Mouse (Mus musculus) stomach, embryonic 14.5 days (tissue): Measurements from ENCODE around the gene Cenpe. TPM values are rescaled to one million over a fixed set of nuclear protein-coding genes. Genes with fewer than 3 reads are reported as not detected.
"Not testable (repeated sequence)": the region's sequence is repeated elsewhere in the genome, so short reads cannot be mapped to it uniquely, and the experiment has no call there.

Source experiments
- ATAC-seq: fragments of 200-750 bp; cut with Nextera tagmentation; 2 replicates; pipeline ENCODE4 v1.8.0; 2017; ENCODE audit warnings: low read depth, moderate TSS enrichment; ENCODE audit not compliant: insufficient number of reproducible peaks, insufficient read depth, low FRiP score
- H3K27ac ChIP-seq: fragments of 300-500 bp; sonication (generic); 2 replicates; pipeline ENCODE4 v1.5.1; 2014; ENCODE audit warnings: mild to moderate bottlenecking, low read length, moderate library complexity, mixed read lengths
- H3K27me3 ChIP-seq: fragments of 300-500 bp; sonication (generic); 2 replicates; pipeline ENCODE4 v1.6.1; 2014; ENCODE audit warnings: low read length, control low read depth, mixed read lengths; ENCODE audit not compliant: control insufficient read depth, insufficient read depth
- H3K36me3 ChIP-seq: fragments of 300-500 bp; sonication (generic); 2 replicates; pipeline ENCODE4 v1.6.1; 2014; ENCODE audit warnings: mild to moderate bottlenecking, control low read depth, low read length, moderate library complexity, mixed read lengths; ENCODE audit not compliant: control insufficient read depth, insufficient read depth
- H3K4me1 ChIP-seq: fragments of 300-500 bp; sonication (generic); 2 replicates; pipeline ENCODE4 v1.6.1; 2014; ENCODE audit warnings: low read length, control low read depth, mixed read lengths; ENCODE audit not compliant: control insufficient read depth, insufficient read depth
- H3K4me2 ChIP-seq: fragments of 300-500 bp; sonication (generic); replicated peaks from 2 replicates; pipeline ENCODE4 v1.6.1; 2014; ENCODE audit warnings: low read depth, low read length, control low read depth
- H3K4me3 ChIP-seq: fragments of 300-500 bp; sonication (generic); 2 replicates; pipeline ENCODE4 v1.5.1; 2014; ENCODE audit warnings: low read depth, low read length, control low read depth
- H3K9ac ChIP-seq: fragments of 300-500 bp; sonication (generic); replicated peaks from 2 replicates; pipeline ENCODE4 v1.6.1; 2014; ENCODE audit warnings: low read depth, mild to moderate bottlenecking, control low read depth, low read length, moderate library complexity, mixed read lengths
- H3K9me3 ChIP-seq: fragments of 300-500 bp; sonication (generic); 2 replicates; pipeline ENCODE4 v1.6.1; 2016; ENCODE audit warnings: low read depth, low read length, control low read depth; ENCODE audit not compliant: control insufficient read depth
- WGBS: fragments of 180-500 bp; shearing (Covaris S2); extraction: QIAGEN DNeasy Blood & Tissue Kit; methylation state at CpG from one replicate; pipeline ENCODE4 v1.1.7; 2014; 5-methylcytosine and 5-hydroxymethylcytosine counted together
- polyA plus RNA-seq: library from polyadenylated mRNA; unstranded; fragments of >200 nt; fragmentation: Nextera tagmentation; extraction: Ambion mirVana; gene quantifications from 2 replicates; pipeline ENCODE4 v1.2.1, GENCODE M21; 2014

The Cenpe gene
- 33.1 and 34.1 TPM in 2 replicates for polyA plus RNA-seq

- peak; percentile 93 for ATAC-seq
- no peaks in the 10 kb centered on the region for H3K9me3 ChIP-seq
- WGBS: 2% methylated on average over 29 of the region's 29 CpGs
- peak within 1 kb of the TSS; percentile 74 for H3K4me2 ChIP-seq
- H3K27me3 ChIP-seq: no peaks in the 10 kb centered on the region
- peaks cover 6% of the 10 kb centered on the region; the same call in 1 of the 2 replicates for H3K4me1 ChIP-seq
- peak within 1 kb of the TSS; percentile 80 for H3K4me3 ChIP-seq
- peak within 1 kb of the TSS; percentile 80 for H3K27ac ChIP-seq
- H3K36me3 ChIP-seq: peaks cover 15% of the 10 kb centered on the region
- peak within 1 kb of the TSS; percentile 66 for H3K9ac ChIP-seq
These were observed at the start of gene Cenpe for GRCm38 (mm10) chr3:135211805-135212657. TSS of gene Cenpe (plus strand) at chr3:135212537.

- no peaks in the 10 kb centered on the region for H3K27me3 ChIP-seq
- no peaks in the 10 kb centered on the region for H3K36me3 ChIP-seq
- H3K9me3 ChIP-seq: no peaks in the 10 kb centered on the region
- no peak overlapping the region for H3K4me2 ChIP-seq
- no peak overlapping the region for H3K9ac ChIP-seq
- H3K4me1 ChIP-seq: no peaks in the 10 kb centered on the region
- no peak overlapping the region for H3K4me3 ChIP-seq
- no peak overlapping the region for H3K27ac ChIP-seq
- no peak for ATAC-seq
- WGBS: 60% methylated on average over 3 of the region's 3 CpGs
These were observed 40.4 kb upstream of the Cenpe start for GRCm38 (mm10) chr3:135171898-135172446.

- H3K4me2 ChIP-seq: no peak overlapping the region
- H3K4me1 ChIP-seq: no peaks in the 10 kb centered on the region
- WGBS: 78% methylated on average over 6 of the region's 6 CpGs
- H3K9ac ChIP-seq: no peak overlapping the region
- H3K9me3 ChIP-seq: no peaks in the 10 kb centered on the region
- no peak overlapping the region for H3K27ac ChIP-seq
- no peaks in the 10 kb centered on the region for H3K36me3 ChIP-seq
- no peaks in the 10 kb centered on the region for H3K27me3 ChIP-seq
- no peak overlapping the region for H3K4me3 ChIP-seq
- no peak for ATAC-seq
These were observed 20.5 kb upstream of the Cenpe start for GRCm38 (mm10) chr3:135191861-135192260.

GRCm38 (mm10) chr3:135198051-135198450 is 14.3 kb upstream of the Cenpe start:
- H3K4me2 ChIP-seq, H3K9ac ChIP-seq, H3K9me3 ChIP-seq, ATAC-seq, H3K27me3 ChIP-seq, H3K27ac ChIP-seq, H3K4me1 ChIP-seq, H3K36me3 ChIP-seq, H3K4me3 ChIP-seq: not testable (repeated sequence)
- WGBS: 91% methylated on average over 2 of the region's 2 CpGs

- Histone ChIP-seq H3K4me1 (no peaks in the 10 kb centered on the region), H3K36me3 (no peaks in the 10 kb centered on the region), H3K27ac (no peak overlapping the region), H3K4me3 (no peak overlapping the region), H3K27me3 (no peaks in the 10 kb centered on the region), H3K4me2 (no peak overlapping the region), H3K9ac (no peak overlapping the region), H3K9me3 (no peaks in the 10 kb centered on the region)
- 85% methylated on average over 17 of the region's 17 CpGs for WGBS
- ATAC-seq: no peak
These were observed 11.7 kb upstream of the Cenpe start for GRCm38 (mm10) chr3:135200409-135201303.

- H3K4me3 ChIP-seq: no peak overlapping the region
- no peaks in the 10 kb centered on the region for H3K27me3 ChIP-seq
- H3K36me3 ChIP-seq: no peaks in the 10 kb centered on the region
- no peak overlapping the region for H3K9ac ChIP-seq
- no peak overlapping the region for H3K27ac ChIP-seq
- 40% methylated on average over 4 of the region's 4 CpGs for WGBS
- H3K4me1 ChIP-seq: no peaks in the 10 kb centered on the region
- H3K4me2 ChIP-seq: no peak overlapping the region
- ATAC-seq: no peak
- no peaks in the 10 kb centered on the region for H3K9me3 ChIP-seq
These were observed 5.7 kb upstream of the Cenpe start for GRCm38 (mm10) chr3:135206621-135207020.

- H3K4me1 ChIP-seq: peaks cover 6% of the 10 kb centered on the region; the same call in 1 of the 2 replicates
- H3K27me3 ChIP-seq: no peaks in the 10 kb centered on the region
- H3K4me2 ChIP-seq: peak overlapping the region; percentile 61
- WGBS: under 1% methylated on average over 26 of the region's 26 CpGs
- peaks cover 20% of the 10 kb centered on the region for H3K36me3 ChIP-seq
- peak overlapping the region; percentile 80 for H3K4me3 ChIP-seq
- H3K27ac ChIP-seq: peak overlapping the region; percentile 41; the same call in 1 of the 2 replicates
- ATAC-seq: peak; percentile 61; the same call in 1 of the 2 replicates
- H3K9me3 ChIP-seq: no peaks in the 10 kb centered on the region
- H3K9ac ChIP-seq: peak overlapping the region; percentile 66
These were observed 467 bp downstream of the Cenpe start for GRCm38 (mm10) chr3:135212658-135213350.

- WGBS: 80% methylated on average over 3 of the region's 3 CpGs
- no peaks in the 10 kb centered on the region for H3K9me3 ChIP-seq
- H3K36me3 ChIP-seq: peaks cover 60% of the 10 kb centered on the region
- no peaks in the 10 kb centered on the region for H3K27me3 ChIP-seq
- no peak for ATAC-seq
- H3K4me1 ChIP-seq: no peaks in the 10 kb centered on the region
- H3K4me2 ChIP-seq: no peak overlapping the region
- no peak overlapping the region for H3K4me3 ChIP-seq
- no peak overlapping the region for H3K9ac ChIP-seq
- H3K27ac ChIP-seq: no peak overlapping the region
These were observed 19.7 kb downstream of the Cenpe start for GRCm38 (mm10) chr3:135232058-135232457.
